Mouse (Mus musculus): ENCODE results near the gene P2ry6.

The P2ry6 gene

DNA sequence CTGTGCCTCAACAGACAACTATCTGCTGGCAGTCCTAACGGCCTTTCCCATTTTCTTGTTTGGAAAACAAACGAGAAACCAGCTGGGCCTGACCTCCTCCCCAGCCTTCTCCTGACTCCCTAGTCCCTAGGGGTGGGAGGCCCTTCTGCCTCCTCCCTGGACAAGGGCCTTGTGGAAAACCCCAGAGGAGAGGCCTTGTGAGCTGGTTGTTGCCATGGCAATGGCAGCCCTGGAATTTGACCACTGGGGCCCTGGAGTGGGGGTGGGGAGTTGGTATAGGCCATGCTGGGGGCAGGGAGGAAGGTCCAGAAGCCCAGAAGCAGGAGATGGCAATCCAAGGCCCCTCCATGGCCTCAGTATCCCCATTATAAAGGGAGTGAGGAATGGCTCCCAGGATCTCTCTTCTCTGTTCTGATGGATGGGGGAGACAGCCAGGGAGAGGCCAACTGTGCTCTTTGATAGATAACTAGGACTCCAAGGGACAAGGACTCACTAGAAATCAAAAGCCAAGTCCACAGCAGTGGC lies 63.1 kb downstream of the P2ry6 start:
- DNase-seq = no peak

DNA sequence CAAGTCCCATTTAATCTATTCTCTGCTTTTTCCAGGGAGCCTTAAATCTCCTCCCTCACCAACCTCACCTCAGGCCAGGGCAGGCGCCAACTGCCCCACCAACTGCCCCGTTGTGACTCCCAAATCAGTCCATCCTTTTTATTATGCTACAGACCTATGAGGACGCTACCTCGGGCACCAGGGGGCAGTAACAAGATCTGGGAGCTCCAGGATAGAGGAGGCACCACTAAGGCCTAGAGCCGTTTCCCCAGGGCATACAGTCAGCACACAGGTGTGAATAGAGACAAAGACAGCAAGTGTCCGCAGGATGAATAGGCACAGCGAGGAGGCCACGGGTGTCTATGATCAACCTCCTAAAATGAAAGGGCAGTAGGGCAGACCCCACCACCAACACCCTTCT lies 65.9 kb downstream of the P2ry6 start:
- peak in 1 of 2 experiments; percentile 52 for DNase-seq

DNA sequence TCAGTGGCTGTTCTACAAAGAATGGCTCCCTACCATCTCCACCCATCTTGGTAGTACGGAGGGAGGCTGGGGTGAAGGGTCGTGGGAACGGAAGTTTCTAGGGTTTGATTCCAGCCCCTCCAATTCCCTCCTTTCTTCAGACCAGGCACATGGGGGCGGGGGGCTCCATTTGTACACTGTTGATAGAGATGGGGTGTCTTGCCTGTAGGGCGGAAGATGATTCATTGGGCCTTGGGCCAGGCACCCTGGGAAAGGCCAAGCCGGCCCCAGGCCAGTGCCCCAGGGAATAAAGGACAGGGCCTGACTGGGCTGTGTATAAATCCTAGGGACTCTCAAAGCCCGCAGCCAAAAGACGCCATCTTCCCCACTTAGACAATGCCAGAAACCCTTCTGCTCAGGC lies 66.4 kb downstream of the P2ry6 start:
- no peak for DNase-seq

DNA sequence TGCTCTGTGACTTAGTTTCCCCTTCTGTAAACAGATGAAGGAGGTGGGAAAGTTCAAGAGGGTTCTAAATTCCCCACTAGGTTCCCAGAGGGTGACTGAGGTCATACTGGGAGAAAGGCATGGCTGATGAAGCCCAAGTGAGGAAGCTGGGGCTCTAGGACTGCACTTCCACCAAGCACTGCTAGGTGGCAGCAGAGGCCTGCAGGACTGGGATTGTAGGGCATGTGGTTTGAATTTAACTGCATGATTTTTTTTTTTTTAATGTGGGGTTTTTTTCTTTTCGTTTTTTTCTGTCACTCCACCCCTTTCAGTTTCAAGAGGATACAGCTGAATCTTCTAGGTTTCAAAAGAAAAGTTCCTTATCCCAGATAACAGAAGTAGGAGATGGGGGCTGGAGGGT lies 67.2 kb downstream of the P2ry6 start:
- peak; percentile 88 to 91 for DNase-seq

DNA sequence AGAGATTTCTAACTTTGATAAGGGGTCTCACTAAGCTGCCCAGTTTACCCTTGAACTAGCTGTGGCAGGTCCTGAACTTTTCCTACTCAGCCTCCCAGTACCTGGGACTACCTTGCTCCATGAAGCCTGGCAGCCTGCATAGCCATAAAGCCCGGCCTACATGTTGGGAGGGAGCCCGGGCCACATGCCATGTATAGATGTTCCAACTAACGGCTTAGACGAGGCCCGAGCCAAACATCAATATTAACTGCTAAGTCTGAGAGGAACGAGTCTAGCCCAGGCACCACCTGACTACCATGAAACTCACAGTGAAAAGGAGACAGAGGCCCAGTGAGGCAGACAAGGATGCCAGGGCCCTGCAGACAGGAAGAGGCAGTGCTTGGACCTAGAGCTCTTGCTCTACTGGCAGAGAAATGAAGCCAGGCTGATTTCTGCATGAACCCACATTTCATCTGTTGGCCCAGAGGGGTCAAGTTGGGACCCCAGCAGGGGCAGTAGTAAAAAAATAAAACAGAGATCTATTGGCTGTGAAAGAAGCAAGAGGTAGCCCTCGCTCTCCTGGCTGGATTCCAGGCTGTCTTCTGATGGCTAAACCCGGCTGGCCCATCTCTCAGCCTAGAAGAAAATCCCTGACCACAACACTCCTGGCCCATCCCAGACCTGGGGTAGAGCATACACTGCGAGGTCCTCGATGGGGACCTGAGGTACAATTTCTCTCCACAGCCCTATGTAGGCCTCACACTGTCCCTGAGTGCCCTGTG lies 68.2 kb downstream of the P2ry6 start:
- peak; percentile 56 to 60 for DNase-seq

DNA sequence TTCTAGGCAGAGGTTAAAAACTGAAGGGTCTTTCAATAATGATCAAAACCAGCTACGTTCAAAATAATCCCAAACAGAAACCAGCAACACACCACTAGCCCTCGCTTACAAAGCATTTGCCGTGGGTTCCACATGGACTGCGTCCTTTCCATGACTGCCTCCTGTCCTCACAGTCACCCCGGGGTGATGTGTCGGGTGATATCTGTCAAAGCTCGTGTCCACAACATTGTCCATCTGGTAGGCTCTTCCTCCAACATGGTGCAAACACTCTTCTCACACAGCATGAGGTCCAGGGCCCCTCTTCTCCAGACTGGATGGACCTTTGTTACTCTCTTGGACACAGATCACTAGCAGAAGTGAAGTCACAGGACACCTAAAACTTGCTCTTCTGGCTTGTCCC lies 69.4 kb downstream of the P2ry6 start:
- DNase-seq = no peak

DNA sequence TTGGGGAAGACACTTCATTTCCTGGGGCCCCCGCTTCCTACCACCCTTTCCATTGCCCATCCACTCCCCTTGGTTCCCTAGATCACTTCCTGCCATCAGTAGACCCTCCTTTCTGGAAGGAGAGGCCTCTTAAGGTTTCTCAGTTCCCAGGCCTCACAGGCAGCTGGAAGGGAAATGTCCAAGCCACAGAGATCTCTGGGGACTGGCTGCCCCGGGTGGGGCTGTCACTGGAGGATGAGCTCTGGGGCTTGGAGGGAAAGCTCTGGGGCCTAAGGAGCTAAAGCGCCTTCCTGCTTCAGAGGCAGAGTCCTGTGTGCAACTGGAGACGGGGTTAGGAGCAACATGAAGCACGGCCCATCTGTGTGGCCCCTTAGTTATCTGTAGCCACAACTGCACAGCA lies 69.8 kb downstream of the P2ry6 start:
- no peak for DNase-seq

DNA sequence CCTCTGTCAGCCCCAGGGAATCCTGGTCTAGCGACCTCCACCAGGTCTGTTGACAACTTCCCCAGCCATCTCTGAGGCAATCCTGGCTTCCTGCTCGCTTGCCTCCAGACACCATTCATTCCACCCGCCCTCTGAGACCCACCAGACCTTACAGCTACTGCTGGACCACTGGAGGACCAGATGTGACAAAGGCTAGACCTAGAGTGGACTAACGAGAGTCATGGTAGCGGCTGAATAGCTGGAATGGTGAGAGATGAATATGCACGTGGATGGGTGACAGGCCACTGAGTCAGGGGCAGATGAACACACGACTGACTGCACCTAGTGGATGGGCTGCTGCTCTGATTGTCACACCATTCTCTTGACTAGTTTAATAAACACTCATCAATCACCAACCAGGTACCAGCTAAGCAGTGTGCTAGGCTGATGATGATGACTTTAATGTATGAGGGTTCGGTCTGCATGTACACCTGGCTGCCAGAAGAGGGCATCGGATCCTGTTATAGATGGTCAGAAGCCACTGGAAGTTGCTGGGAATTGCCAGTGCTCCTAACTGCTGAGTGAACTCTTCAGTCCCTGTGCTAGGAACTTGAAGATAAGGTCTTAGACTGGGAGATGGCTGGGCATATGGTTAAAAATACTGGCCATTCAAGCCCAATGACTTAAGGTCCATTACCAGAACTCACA lies 71.9 kb downstream of the P2ry6 start:
- peak; percentile 34 to 35 for DNase-seq

DNA sequence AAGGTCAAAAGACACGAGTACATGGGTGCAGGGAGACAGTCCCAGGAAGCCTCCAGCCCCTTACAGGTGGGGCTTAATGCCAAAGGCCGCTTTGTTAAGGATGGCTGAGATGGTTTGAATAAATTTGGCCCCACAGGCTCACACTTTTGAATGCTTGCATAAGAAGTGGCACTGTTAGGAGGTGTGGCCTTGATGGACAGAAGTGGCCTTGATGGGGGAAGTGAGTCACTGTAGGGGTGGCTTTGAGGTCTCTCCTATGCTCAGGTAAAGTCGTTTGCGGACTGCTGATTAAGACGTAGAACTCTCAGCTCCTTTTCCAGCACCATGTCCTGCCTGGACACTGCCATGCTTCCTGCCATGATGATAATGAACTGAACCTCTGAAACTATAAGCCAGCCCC lies 76.6 kb downstream of the P2ry6 start:
- no peak for DNase-seq

DNA sequence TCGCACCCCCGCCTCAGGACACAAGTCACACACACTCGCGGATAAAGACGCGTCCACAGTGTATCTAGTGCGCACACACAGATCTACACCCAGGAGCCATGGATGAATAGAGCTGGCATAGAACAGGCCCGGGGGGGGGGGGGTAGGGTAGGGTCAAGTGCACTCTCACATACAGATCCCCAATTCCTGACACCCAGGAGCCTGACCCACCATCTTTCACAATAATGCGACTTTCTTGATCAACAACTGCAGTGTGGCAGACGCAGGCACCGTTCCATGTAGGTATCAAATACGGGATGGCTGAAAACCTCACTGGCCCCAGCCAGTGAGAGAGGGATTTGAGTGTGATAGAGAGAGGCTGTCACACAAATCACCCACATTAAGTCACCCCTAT lies 79.6 kb downstream of the P2ry6 start:
- no peak for DNase-seq

DNA sequence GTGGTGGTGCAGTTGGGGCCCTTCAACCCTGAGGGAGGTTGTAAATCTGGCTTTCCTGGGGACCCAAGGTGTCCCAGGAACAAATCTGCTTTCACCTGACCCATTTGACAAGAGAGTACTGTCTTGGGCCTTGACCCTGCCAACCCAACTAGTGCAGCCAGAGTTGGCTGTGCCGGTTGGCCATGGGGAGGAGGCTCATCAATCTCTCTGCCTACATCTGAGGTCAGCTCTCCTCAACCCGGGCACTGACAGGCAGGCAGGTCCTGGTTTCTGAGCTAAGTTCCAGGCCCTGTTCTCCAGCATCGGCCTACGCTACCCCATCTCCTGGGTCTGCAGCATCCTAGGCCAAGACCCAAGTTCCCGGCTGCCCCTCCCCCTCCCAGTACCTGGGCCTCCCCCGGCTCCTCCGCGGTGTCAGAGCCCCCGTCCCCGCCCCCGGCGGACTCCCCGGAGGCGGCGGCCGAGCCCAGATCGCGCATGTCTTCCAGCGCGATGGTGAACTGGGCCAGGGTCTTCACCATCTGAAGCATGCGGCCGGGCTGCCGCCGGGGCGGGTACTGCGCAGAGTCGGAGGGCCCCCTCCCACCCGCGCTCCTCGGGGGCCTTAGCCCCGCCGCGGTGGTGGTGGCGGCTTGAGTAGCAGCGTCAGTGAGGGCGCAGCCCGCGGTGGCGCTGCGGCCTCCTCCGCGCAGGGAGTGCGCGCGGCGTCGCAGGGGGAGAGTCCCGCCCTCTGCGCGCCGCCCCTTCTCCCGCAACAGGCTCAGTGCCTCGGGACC lies 80.2 kb downstream of the P2ry6 start:
- peak; percentile 51 to 57 for DNase-seq

DNA sequence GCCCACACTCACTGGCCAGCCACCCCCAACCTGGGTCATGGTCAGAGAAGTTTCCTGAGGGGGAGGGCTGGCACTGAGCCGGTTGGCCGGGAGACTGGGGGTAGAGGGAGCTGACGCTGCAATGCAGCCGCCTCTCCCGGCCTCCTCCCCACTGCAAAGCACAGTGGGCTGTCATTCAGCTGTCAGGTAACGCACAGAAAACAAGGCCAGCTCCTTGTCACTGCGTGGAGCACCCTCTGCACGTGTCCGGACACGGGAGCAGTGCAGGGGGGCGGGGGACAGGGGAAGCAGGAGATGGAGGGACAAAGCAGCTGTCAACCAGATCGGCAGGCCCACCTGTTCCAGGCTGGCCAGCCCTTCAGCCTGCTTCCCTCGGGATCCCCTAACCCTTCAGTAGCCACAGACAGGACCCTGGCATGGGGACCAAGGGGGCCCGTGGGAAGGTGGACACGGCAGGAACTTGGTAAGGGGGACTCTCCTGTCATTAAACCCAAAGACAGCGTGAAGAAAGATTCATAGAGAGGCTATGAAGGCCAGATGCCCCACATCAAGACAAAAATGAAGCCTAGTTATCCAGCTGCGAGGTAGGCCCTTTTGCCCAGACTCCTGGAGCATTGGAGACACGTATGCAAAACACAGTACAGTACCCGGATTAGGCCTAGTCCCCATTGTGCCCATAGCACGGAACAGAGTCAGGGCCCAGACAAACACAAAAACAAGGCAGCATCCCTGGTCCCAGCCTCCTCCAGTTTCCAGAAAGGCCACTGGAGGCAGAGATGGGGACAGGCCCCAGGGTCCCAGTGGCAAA lies 81.0 kb downstream of the P2ry6 start:
- DNase-seq = peak; percentile 39 to 68
